Mouse (Mus musculus) forebrain, embryonic 11.5 days (tissue): ENCODE data around the gene Sdf2. TPM values are rescaled to one million over a fixed set of nuclear protein-coding genes. Genes with fewer than 3 reads are reported as not detected.

Experiments
- ATAC-seq: fragments of 200-750 bp; cut with Nextera tagmentation; replicated peaks from 2 replicates; pipeline ENCODE4 v1.8.0; 2017; ENCODE audit warnings: moderate TSS enrichment; ENCODE audit not compliant: low FRiP score
- DNase-seq: peaks from one replicate; pipeline ENCODE4 v3.0.0-alpha.2; 2017; ENCODE audit warnings: low spot score
- H3K27ac ChIP-seq: fragments of 300-500 bp; sonication (generic); 2 replicates; pipeline ENCODE4 v1.5.1; 2014; ENCODE audit warnings: low read depth, low read length
- H3K27me3 ChIP-seq: fragments of 300-500 bp; sonication (generic); 2 replicates; pipeline ENCODE4 v1.6.1; 2014; ENCODE audit warnings: mild to moderate bottlenecking, low read length, mixed read lengths; ENCODE audit not compliant: control insufficient read depth, insufficient read depth
- H3K36me3 ChIP-seq: fragments of 300-500 bp; sonication (generic); 2 replicates; pipeline ENCODE4 v1.6.1; 2014; ENCODE audit warnings: mild to moderate bottlenecking, low read length, moderate library complexity, mixed read lengths; ENCODE audit not compliant: control insufficient read depth, insufficient read depth
- H3K4me1 ChIP-seq: fragments of 300-500 bp; sonication (generic); replicated peaks from 2 replicates; pipeline ENCODE4 v1.6.1; 2014; ENCODE audit warnings: low read length, mixed read lengths; ENCODE audit not compliant: control insufficient read depth, insufficient read depth
- H3K4me2 ChIP-seq: fragments of 300-500 bp; sonication (generic); 2 replicates; pipeline ENCODE4 v1.6.1; 2014; ENCODE audit warnings: low read depth, mild to moderate bottlenecking, low read length, moderate library complexity, mixed read lengths; ENCODE audit not compliant: severe bottlenecking
- H3K4me3 ChIP-seq: fragments of 300-500 bp; sonication (generic); 2 replicates; pipeline ENCODE4 v1.5.1; 2014; ENCODE audit warnings: low read depth, low read length
- H3K9ac ChIP-seq: fragments of 300-500 bp; sonication (generic); 2 replicates; pipeline ENCODE4 v1.6.1; 2014; ENCODE audit warnings: low read length
- H3K9me3 ChIP-seq: fragments of 300-500 bp; sonication (generic); 2 replicates; pipeline ENCODE4 v1.6.1; 2016; ENCODE audit warnings: low read length, mixed read lengths; ENCODE audit not compliant: control insufficient read depth
- WGBS: fragments of 180-500 bp; shearing (Covaris S2); extraction: QIAGEN DNeasy Blood & Tissue Kit; methylation state at CpG from one replicate; pipeline ENCODE4 v1.1.7; 2014; 5-methylcytosine and 5-hydroxymethylcytosine counted together
- polyA plus RNA-seq: library from polyadenylated mRNA; unstranded; fragments of >200 nt; fragmentation: Nextera tagmentation; extraction: Ambion mirVana; gene quantifications from 2 replicates; pipeline ENCODE4 v1.2.1, GENCODE M21; 2014

Sdf2 gene
- 41.0 and 52.3 TPM in 2 replicates for polyA plus RNA-seq

DNA sequence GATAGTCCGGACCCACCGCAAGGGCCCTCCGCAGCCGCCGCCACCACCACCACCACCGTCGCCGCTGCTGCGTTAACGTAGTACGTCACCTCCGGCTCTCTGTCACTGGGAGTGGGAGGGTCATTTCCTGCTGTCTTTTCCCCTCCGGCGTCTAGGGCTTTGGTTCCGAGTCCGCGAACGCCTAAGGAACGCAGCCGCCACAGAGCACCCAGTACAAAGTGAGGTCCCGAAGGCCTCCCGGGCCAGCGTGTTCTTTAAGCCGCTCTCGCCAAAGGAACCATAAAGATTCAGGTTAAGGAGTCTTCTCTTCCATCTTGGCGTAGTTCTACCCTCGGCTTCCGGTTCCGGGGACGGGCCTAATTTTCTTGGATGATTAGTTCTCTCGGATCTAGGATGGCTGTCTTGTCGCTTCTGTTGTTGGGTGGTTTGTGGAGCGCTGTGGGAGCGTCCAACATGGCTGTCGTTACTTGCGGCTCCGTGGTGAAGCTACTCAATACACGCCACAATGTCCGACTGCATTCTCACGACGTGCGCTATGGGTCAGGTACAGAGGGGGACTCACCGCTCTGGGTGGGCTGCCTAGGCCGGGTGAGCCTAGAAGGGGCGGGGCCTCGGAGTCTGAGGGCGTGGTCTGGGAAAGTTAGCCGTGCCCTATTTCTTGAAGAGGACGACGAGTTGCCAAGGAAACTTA is at the start of gene Sdf2, which contains the start of gene Supt6:
Gene Sdf2 (plus strand): TSS at position 120 of the 691 bp plus-strand sequence.
Gene Supt6 (minus strand): TSS at position 361 of the 691 bp plus-strand sequence.
- ATAC-seq: peak; percentile 88
- Histone ChIP-seq H3K4me1 (peaks cover 2% of the 10 kb centered on the region; the same call in 1 of the 2 replicates), H3K27ac (peak within 1 kb of the TSS; percentile 65; the same call in 1 of the 2 replicates), H3K9ac (peak within 1 kb of the TSS; percentile 87), H3K27me3 (no peaks in the 10 kb centered on the region), H3K4me2 (peak within 1 kb of the TSS; percentile 84), H3K4me3 (peak within 1 kb of the TSS; percentile 97), H3K36me3 (no peaks in the 10 kb centered on the region), H3K9me3 (no peaks in the 10 kb centered on the region)
- under 1% methylated on average over 50 of the region's 50 CpGs for WGBS
- peak; percentile 91 for DNase-seq

DNA sequence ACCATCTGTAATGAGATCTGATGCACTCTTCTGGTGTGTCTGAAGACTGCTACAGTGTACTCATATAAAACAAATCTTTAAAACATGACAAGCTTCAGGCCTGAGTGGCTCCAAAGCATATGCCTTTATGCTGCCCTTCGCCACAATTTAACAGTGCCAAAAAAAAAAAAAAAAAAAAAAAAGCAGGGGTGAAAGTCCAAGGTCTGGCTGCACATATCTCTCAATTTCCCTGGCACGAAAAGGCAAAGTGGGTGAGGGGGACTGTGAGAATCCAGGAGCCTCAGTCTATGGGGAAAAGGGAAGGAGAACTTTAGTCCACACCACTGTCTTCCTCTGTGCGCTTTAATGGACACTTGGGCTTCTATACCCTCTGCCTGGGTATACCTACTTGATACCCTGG is 43.2 kb upstream of the Sdf2 start:
- H3K36me3 ChIP-seq: peaks cover 4% of the 10 kb centered on the region; the same call in 1 of the 2 replicates
- H3K27ac ChIP-seq: no peak overlapping the region
- H3K27me3 ChIP-seq: no peaks in the 10 kb centered on the region
- H3K4me3 ChIP-seq: no peak overlapping the region
- WGBS: 96% methylated on average over 3 of the region's 3 CpGs
- ATAC-seq (no peak), DNase-seq (no peak)
- H3K9me3 ChIP-seq: no peaks in the 10 kb centered on the region
- no peaks in the 10 kb centered on the region for H3K4me1 ChIP-seq
- H3K9ac ChIP-seq: no peak overlapping the region
- H3K4me2 ChIP-seq: no peak overlapping the region

DNA sequence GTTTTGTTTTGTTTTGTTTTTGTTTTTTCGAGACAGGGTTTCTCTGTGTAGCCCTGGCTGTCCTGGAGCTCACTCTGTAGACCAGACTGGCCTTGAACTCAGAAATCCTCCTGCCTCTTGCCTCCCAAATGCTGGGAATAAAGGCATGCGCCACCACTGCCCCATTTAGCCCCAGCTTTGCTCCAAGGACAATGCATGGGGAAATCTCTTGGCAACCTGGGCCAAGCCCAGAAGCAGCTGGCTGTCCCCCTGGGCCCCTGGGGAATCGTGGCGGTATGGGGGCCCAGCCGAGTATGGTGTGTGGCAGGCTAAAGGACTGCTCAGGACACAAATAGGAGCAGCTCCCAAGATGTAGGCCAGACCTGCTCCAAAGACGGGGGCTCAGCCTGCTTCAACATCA is 41.3 kb upstream of the Sdf2 start:
- Histone ChIP-seq H3K4me3 (no peak overlapping the region), H3K4me1 (no peaks in the 10 kb centered on the region), H3K27me3 (no peaks in the 10 kb centered on the region), H3K27ac (no peak overlapping the region), H3K9ac (no peak overlapping the region), H3K9me3 (no peaks in the 10 kb centered on the region), H3K4me2 (no peak overlapping the region), H3K36me3 (peaks cover 18% of the 10 kb centered on the region)
- DNase-seq (no peak), ATAC-seq (no peak)
- 87% methylated on average over 6 of the region's 6 CpGs for WGBS

DNA sequence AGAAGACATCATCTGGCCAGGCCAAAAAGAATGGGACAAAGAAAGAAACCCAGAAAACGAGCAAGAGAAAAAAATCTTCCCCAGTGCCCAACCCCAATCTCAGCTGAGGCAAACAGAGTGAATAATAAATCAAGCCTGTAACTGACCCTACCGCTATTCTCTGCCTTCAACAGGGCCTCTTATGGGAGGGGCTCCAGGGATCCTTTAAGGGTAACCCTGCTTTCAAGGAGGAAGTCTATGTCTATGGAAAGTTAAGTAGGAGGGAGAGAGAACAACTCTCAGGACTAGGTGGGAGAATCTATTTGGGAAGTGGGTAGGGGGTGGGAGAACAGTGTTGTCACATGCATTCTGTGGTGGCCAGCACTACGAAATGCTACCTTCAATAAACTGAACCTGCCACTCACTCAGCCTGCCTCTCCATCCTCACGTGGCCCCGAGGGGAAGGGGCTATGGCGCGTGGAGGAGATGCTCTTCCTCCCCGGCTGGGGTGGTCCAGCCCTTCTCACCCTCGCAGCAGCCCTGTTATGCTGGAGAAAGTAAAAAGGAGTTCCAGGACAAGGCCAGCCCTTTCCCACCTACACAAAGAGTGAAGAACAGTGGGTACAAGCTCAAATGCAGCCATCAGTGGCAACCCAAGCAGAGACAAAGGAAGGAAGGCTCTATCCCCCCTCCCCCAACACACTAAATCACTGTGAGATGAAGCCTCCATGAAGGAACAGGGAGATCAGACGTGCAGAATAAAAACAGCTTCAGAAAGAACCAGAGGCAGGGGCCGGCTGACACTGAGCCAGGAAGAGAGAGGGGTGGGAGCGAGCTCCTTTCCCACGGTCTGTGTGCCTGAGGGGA is 40.0 kb upstream of the Sdf2 start:
- H3K9me3 ChIP-seq: no peaks in the 10 kb centered on the region
- no peak overlapping the region for H3K4me2 ChIP-seq
- no peak for DNase-seq
- peaks cover 19% of the 10 kb centered on the region for H3K36me3 ChIP-seq
- WGBS: 79% methylated on average over 13 of the region's 13 CpGs
- ATAC-seq: no peak
- peak overlapping the region; percentile 48; the same call in 1 of the 2 replicates for H3K27ac ChIP-seq
- no peak overlapping the region for H3K4me3 ChIP-seq
- no peaks in the 10 kb centered on the region for H3K4me1 ChIP-seq
- no peaks in the 10 kb centered on the region for H3K27me3 ChIP-seq
- H3K9ac ChIP-seq: no peak overlapping the region

DNA sequence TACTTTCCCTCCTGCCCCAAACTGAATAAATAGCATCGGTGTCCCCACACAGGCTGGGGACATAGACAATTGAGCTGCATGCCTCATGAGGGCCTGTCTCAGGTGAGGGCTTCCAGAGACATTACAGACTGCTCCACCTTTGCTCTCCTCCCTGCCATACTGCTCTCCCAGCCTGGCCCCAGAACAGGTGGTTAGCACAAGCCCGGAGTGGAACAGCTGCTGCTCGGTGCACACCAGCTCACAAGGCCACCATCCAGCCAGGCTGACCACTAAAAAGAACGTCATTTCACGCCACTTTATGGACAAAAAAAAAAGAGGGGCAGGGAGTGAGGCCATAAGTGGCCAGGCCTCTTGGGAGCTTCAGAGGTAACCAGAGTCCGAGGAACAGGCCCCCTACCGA is 38.4 kb upstream of the Sdf2 start:
- Histone ChIP-seq H3K27ac (no peak overlapping the region), H3K4me3 (no peak overlapping the region), H3K4me1 (no peaks in the 10 kb centered on the region), H3K4me2 (no peak overlapping the region), H3K36me3 (peaks cover 20% of the 10 kb centered on the region), H3K27me3 (no peaks in the 10 kb centered on the region), H3K9me3 (no peaks in the 10 kb centered on the region), H3K9ac (no peak overlapping the region)
- 94% methylated on average over 7 of the region's 7 CpGs for WGBS
- DNase-seq: no peak
- ATAC-seq: no peak

DNA sequence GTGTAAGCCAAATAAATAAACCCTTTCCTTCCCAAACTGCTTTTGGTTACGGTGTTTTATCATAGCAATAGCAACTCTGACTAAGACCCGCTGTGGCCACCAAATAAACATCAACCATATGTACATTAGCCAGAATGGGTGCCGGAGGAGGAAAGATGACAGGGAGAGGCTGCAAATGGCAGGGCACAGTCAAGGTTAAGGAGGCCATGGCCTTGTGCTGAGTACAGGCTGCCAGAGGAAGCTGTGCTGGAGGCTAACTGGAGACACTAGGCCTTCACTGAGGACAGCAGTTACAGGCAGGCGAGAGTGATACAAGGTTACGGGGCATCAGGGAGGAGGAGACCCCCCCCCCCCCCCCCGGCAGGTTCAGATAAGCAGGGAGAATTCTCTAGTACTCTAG is 35.7 kb upstream of the Sdf2 start:
- Histone ChIP-seq H3K4me3 (no peak overlapping the region), H3K9ac (no peak overlapping the region), H3K36me3 (peaks cover 29% of the 10 kb centered on the region), H3K4me1 (no peaks in the 10 kb centered on the region), H3K27me3 (no peaks in the 10 kb centered on the region), H3K9me3 (no peaks in the 10 kb centered on the region), H3K27ac (no peak overlapping the region), H3K4me2 (no peak overlapping the region)
- 94% methylated on average over 6 of the region's 6 CpGs for WGBS
- DNase-seq (no peak), ATAC-seq (no peak)

DNA sequence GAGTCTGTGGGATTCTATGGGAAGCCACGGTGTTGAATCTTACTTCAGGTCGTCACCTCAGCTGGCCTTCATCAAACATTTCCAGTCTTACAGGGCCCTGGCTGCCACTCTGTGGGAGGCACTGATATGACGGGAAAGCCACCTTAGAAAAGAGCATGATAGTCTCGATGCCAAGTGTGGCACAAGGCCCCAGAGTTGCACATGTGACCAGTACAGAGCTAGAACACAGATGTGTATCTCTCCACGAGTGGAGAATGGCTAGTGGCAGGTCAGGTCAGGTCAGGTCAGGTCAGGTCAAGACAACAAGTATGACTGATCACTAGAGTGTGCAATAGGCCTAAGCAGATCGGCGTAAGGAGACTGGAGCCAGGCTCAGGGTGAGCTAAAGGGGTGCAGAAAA is 34.9 kb upstream of the Sdf2 start:
- Histone ChIP-seq H3K4me2 (no peak overlapping the region), H3K4me3 (no peak overlapping the region), H3K4me1 (no peaks in the 10 kb centered on the region), H3K36me3 (peaks cover 32% of the 10 kb centered on the region), H3K27me3 (no peaks in the 10 kb centered on the region), H3K27ac (no peak overlapping the region), H3K9ac (no peak overlapping the region), H3K9me3 (no peaks in the 10 kb centered on the region)
- DNase-seq (no peak), ATAC-seq (no peak)
- WGBS: 85% methylated on average over 7 of the region's 7 CpGs

DNA sequence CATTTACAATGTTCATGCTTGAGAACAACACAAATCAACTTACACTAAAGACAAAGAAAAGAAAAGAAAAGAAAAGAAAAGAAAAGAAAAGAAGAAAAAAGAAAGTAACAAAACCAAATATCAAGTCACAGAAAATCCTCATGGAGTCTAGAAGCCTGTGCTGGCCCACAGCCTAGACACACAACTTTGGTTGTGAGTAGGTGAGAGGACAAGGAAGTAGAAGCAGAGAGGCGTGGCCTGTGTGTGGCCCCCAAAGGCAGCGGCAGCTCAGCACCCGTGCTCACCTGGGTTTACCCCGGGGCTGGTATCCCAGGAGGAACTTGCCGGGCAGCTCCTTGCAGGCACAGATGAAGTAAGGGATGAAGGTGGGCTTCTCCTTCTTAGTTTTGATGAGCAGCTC is 34.0 kb upstream of the Sdf2 start:
- H3K27ac ChIP-seq: no peak overlapping the region
- no peak for ATAC-seq
- no peak for DNase-seq
- H3K4me2 ChIP-seq: no peak overlapping the region
- peaks cover 30% of the 10 kb centered on the region for H3K36me3 ChIP-seq
- H3K4me1 ChIP-seq: no peaks in the 10 kb centered on the region
- H3K4me3 ChIP-seq: no peak overlapping the region
- no peaks in the 10 kb centered on the region for H3K9me3 ChIP-seq
- H3K9ac ChIP-seq: no peak overlapping the region
- H3K27me3 ChIP-seq: no peaks in the 10 kb centered on the region
- WGBS: 83% methylated on average over 5 of the region's 5 CpGs
